Mouse (Mus musculus) ES-E14 (cell line): Measurements from ENCODE around the gene Myo1h. TPM values are rescaled to one million over a fixed set of nuclear protein-coding genes. Genes with fewer than 3 reads are reported as not detected.

Experiments used
- DNase-seq: peaks from one replicate; pipeline ENCODE4 v3.0.0-alpha.2; 2013; ENCODE audit warnings: low read depth, low spot score
- H3K27ac ChIP-seq: 2 replicates; pipeline ENCODE4 v1.5.1; 2012; ENCODE audit warnings: low read depth, mild to moderate bottlenecking, low read length, moderate library complexity, mixed read lengths; ENCODE audit not compliant: poor library complexity, insufficient read depth, severe bottlenecking
- H3K36me3 ChIP-seq: 2 replicates; pipeline ENCODE4 v1.6.1; 2012; ENCODE audit warnings: mild to moderate bottlenecking, low read length, moderate library complexity, mixed read lengths; ENCODE audit not compliant: control insufficient read depth, poor library complexity, insufficient read depth, severe bottlenecking
- H3K4me1 ChIP-seq, 2 experiments: fragments of 150-350 bp in 1 of 2; sonication (generic) in 1 of 2; 2 replicates each; pipeline ENCODE4 v1.6.1; 2012; ENCODE audit warnings: low read length in 2 of 2, mild to moderate bottlenecking in 1 of 2, mixed read lengths in 1 of 2; ENCODE audit not compliant: control insufficient read depth in 2 of 2, insufficient read depth in 2 of 2, poor library complexity in 1 of 2
- H3K4me3 ChIP-seq, 2 experiments: fragments of 150-350 bp in 1 of 2; sonication (generic) in 1 of 2; 2 replicates each; pipeline ENCODE4 v1.5.1; 2012; ENCODE audit warnings: low read length in 2 of 2, low read depth in 1 of 2, mild to moderate bottlenecking in 1 of 2, mixed read lengths in 1 of 2; ENCODE audit not compliant: insufficient read depth in 1 of 2, poor library complexity in 1 of 2, severe bottlenecking in 1 of 2
- H3K9ac ChIP-seq: 2 replicates; pipeline ENCODE4 v1.6.1; 2012; ENCODE audit warnings: low read depth, mild to moderate bottlenecking, low read length, mixed read lengths; ENCODE audit not compliant: poor library complexity, insufficient read depth, severe bottlenecking
- H3K9me3 ChIP-seq: fragments of 150-350 bp; sonication (generic); 2 replicates; pipeline ENCODE4 v1.6.1; 2012; ENCODE audit warnings: low read depth, mild to moderate bottlenecking, low read length; ENCODE audit not compliant: control insufficient read depth, insufficient read depth
- CHD2 ChIP-seq: IDR thresholded peaks from 2 replicates; pipeline ENCODE4 v1.6.1; 2014; ENCODE audit warnings: mild to moderate bottlenecking, low read depth, low read length, inconsistent platforms
- HCFC1 ChIP-seq: IDR thresholded peaks from 2 replicates; pipeline ENCODE4 v1.6.1; 2012; ENCODE audit warnings: low read length, inconsistent platforms, borderline replicate concordance; ENCODE audit not compliant: insufficient read depth
- MAFK ChIP-seq: IDR thresholded peaks from 2 replicates; pipeline ENCODE4 v1.6.1; 2014; ENCODE audit warnings: mild to moderate bottlenecking, low read depth, low read length, inconsistent platforms; ENCODE audit not compliant: insufficient read depth
- ZC3H11A ChIP-seq: IDR thresholded peaks from 2 replicates; pipeline ENCODE4 v1.6.1; 2012; ENCODE audit warnings: low read depth, mild to moderate bottlenecking, inconsistent platforms, low read length, borderline replicate concordance
- ZNF384 ChIP-seq: IDR thresholded peaks from 2 replicates; pipeline ENCODE4 v1.6.1; 2012; ENCODE audit warnings: low read depth, low read length, inconsistent platforms
- in situ Hi-C, 2 experiments: fragments of 600-800 bp; cut with MboI; formaldehyde crosslinking; loops; one replicate each; pipeline ENCODE4 v1.15.1; 2025; ENCODE audit warnings: low sequenced_read_pairs in 2 of 2, inconsistent platforms in 1 of 2; ENCODE audit not compliant: unreplicated experiment in 2 of 2
- total RNA-seq: library from RNA; depleted of rRNA; stranded (reverse); fragments of 300-350 nt; gene quantifications from 2 replicates; pipeline ENCODE4 v1.2.3, GENCODE M21; 2012

Myo1h gene
- total RNA-seq, 1 experiment, result 5.6 TPM

DNA sequence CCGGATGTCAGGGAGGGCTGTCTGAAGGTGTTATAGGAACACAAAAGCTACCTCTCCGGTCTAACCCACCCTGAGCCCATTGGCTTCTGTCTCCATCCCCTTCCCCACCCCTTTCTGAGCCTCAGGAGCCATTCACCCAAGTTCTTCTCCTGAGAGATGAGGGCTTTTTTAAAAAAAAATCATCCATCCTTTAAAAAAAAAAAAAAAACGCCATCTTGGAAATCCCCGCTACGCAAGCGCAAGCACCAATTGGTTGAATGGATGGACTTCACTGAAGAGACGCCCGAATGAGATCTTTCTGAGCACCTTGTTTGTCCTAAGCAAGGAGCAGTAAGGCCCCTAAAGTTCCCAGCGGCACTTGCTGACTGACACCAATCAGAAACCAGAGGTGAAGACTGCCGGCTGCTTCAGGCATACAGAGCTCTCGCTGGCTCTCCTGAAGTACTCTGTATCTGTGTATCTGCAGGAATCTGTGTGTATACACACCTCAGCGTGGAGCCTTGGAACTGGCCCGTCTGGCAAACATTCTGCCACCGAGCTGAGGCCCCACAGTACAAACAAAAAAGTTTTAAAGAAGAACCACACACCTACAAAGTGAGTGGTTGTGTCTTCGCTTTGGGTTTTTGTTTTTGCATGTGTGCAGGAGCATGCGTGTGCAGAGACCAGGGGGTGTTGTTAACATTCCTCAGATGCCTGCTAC lies 1.9 kb upstream of the Myo1h start:
- Histone ChIP-seq H3K4me3 (0 out of 4 replicates have a peak overlapping the region, but pooled peaks of 1 of the 2 experiments have one; percentile 17), H3K9ac (no peak overlapping the region), H3K4me1 (peaks cover 0 to 2% of the 10 kb centered on the region in 2 experiments; a peak in 1 of 4 replicates), H3K9me3 (no peaks in the 10 kb centered on the region), H3K36me3 (no peaks in the 10 kb centered on the region), H3K27ac (no peak overlapping the region)
- no peak for TF ChIP-seq HCFC1
- TF ChIP-seq ZNF384, result peak; percentile 69
- no peak for TF ChIP-seq CHD2
- no peak for DNase-seq
- in situ Hi-C loops, result no loop called here

DNA sequence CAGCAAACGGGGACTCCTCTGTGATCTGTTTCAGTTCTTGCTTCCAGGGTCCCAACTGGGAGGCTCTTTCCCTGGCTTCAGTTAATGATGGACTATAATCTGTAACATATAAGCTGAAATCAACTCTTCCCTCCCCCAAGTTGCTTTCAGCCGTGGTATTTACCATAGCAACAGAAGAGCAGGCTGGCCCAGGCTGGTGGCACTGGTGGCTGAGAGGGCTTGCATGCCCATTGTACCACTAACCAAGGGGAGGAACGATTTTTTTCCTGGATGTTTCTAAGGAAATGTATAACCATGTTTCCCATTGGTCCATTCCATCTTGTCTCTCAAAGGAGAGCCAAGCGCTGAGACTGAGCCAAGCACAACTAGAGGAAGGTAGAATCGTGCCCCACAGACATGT lies 570 bp upstream of the Myo1h start:
- Histone ChIP-seq H3K27ac (no peak overlapping the region), H3K36me3 (no peaks in the 10 kb centered on the region), H3K9me3 (no peaks in the 10 kb centered on the region), H3K9ac (no peak overlapping the region), H3K4me1 (peaks cover 0 to 2% of the 10 kb centered on the region in 2 experiments; a peak in 1 of 4 replicates), H3K4me3 (no peak overlapping the region)
- DNase-seq, result no peak
- no peak for TF ChIP-seq HCFC1
- TF ChIP-seq MAFK, result no peak
- no peak for TF ChIP-seq ZNF384
- in situ Hi-C loops, result no loop called here

DNA sequence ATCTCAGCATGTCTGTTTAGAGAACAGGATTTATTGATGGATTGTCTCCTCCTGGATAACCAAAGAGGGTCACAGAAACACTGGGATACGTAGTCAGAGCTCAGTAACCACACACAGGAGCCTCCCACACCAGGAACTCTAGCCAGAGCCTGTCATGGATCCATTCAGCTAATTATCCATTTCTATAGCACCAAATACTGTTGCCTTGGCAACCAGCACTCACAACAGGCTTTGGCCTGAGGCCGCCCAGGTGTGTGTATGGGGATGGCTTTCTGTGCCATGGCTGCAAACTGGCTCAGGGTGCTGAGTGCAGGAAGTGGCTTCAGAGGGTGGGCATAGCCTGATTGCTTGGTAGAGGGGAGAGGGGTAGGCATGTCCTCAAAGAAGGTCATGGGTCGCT lies 1.0 kb downstream of the Myo1h start:
- no peaks in the 10 kb centered on the region for H3K36me3 ChIP-seq
- peaks cover 0 to 2% of the 10 kb centered on the region in 2 experiments; a peak in 1 of 4 replicates for H3K4me1 ChIP-seq
- DNase-seq, result no peak
- H3K9me3 ChIP-seq, result no peaks in the 10 kb centered on the region
- H3K4me3 ChIP-seq, result no peak overlapping the region
- TF ChIP-seq CHD2, result no peak
- TF ChIP-seq ZC3H11A, result no peak
- TF ChIP-seq HCFC1, result no peak
- no peak for TF ChIP-seq ZNF384
- H3K27ac ChIP-seq, result no peak overlapping the region
- no peak overlapping the region for H3K9ac ChIP-seq
- in situ Hi-C loops, result no loop called here

DNA sequence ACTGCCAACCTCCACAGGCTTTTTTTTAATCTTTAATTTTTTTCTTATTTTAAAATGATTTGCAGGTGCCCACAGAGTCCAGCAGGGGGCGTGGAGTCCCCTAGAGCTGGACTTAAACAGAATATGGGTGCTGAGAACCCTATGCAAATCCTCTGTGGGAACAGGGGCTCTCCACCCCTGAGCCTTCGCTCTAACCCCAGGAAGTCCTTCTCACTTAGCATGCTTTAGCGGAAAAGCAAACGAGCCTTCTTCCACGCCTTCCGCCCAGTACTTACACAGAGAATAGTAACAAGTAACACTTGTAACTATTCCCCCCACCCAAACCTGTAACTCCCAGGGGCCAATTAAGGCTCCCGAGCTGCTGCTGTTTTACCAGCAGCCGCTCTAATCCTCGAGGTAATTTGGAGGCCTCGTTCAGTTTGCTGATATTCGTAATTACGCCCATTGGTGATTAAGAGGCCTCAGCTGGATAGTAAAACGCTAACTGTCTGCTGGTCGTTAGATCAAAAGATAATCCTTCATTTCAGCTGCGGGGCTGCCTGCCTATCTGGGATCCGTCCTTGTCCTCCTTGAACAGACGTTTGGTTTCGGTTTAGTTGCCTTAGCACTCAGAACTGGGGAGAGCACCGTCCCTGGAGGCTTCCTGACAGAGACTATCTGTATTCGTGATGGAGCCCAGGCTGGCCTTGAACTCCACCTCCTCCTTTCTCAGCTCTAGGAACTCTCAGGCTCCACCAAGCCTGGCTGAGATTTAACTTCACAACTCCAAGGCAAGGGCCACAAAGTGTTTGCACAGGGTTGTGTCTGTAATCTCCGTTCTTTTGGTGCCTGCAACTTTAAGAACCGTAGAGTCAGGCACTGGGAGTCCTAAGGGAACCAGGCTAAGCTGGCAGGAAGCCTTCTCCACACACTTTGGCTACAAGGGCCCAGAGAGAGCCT lies 8.0 kb downstream of the Myo1h start:
- Histone ChIP-seq H3K36me3 (no peaks in the 10 kb centered on the region), H3K4me3 (no peak overlapping the region), H3K9me3 (no peaks in the 10 kb centered on the region), H3K4me1 (no peaks in the 10 kb centered on the region), H3K9ac (no peak overlapping the region), H3K27ac (no peak overlapping the region)
- in situ Hi-C loops, result no loop called here
- TF ChIP-seq ZNF384 (no peak), MAFK (no peak), CHD2 (no peak), HCFC1 (no peak), ZC3H11A (no peak)
- no peak for DNase-seq
